Mouse (Mus musculus): ENCODE data around the gene Pou5f1. TPM values are rescaled to one million over a fixed set of nuclear protein-coding genes. Genes with fewer than 3 reads are reported as not detected.

Gene Pou5f1
- total RNA-seq, 2 experiments from 2014 or later: not detected

DNA sequence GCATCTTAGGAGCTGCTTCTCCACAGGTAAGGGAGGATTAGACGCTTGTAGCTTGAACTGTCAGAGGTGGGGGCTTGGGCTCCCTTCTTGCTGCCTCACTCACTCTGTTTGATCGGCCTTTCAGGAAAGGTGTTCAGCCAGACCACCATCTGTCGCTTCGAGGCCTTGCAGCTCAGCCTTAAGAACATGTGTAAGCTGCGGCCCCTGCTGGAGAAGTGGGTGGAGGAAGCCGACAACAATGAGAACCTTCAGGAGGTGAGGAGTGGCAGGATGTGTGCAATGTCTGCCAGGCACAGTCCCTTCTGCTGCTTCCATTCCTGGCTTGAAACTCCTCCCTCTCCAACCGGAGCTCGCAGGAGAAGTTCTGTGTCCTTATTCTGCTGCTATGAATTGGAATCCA is 3.5 kb downstream of the Pou5f1 start:
- peak; percentile 59 for ATAC-seq (replicated peaks; ENCODE audit: poor library complexity, severe bottlenecking)

- no peak for ATAC-seq (replicated peaks; ENCODE audit: poor library complexity, severe bottlenecking)
Observed at GRCm38 (mm10) chr17:35512916-35513626, 7.3 kb downstream of the Pou5f1 start.

DNA sequence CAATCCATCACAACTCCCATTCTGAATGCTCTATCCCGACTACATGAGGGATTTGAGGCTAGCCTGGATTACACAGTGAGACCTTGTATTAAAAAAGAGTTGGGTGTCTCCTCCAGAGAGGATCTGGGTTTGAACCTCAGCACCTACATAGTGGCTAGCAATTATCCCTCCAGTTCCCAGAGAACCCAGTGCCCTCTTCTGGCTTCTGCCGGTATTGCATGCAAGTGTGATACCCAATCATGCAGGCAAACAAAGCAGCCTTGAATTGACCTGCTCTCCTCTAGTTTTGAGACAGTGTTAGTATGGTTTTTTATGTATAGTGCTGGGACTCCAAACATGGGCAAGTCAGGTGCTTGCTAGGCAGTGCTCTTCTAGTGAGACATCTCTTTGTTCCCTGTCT is 8.1 kb downstream of the Pou5f1 start:
- no peak for ATAC-seq (replicated peaks; ENCODE audit: poor library complexity, severe bottlenecking)

GRCm38 (mm10) chr17:35514756-35515155 is 8.9 kb downstream of the Pou5f1 start:
- no peak for ATAC-seq (replicated peaks; ENCODE audit: poor library complexity, severe bottlenecking)

DNA sequence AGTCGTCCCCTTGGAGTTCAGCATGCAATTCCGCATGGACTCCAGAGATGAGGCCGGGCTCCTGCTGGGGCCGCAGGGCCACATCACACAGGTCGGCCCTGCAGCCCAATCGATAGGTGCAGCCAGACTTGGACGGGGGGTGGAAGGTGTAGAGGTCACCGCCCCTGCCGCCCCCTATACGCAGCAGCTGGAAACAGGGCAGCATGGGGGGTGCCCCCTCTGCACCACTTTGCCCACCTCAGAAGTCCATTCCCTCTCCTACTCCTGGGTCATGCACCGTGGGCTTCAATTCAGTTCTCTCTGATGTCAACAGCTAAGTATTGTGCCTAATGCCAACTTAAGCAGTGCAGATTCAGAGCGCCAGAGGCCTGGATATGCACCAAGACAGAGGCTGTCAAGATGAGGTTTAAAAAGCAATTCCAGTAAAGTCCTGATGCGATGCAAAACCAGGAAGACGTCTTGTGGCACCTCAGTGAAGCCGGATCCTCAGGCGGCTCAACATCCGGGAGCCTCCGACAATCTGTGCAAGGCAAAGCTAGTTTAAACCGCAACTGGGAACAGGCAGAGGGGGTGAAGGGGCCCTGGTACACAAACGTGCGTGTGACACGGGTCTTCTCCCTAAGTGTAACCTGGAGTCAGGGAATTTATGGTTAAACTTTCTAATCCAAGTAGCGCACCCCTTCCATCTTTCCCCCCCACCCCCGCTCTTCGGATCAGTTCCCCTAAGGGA is 10.3 kb downstream of the Pou5f1 start:
- ATAC-seq (replicated peaks; ENCODE audit: poor library complexity, severe bottlenecking): peak; percentile 20; the same call in 1 of the 2 replicates

GRCm38 (mm10) chr17:35516652-35517500 is 11.1 kb downstream of the Pou5f1 start, which contains the start of the genes Tcf19 and Cchcr1:
Gene Tcf19 (minus strand): TSS chr17:35516824.
Gene Cchcr1 (plus strand): TSS chr17:35517100.
- peak; percentile 92 for ATAC-seq (replicated peaks; ENCODE audit: poor library complexity, severe bottlenecking)

DNA sequence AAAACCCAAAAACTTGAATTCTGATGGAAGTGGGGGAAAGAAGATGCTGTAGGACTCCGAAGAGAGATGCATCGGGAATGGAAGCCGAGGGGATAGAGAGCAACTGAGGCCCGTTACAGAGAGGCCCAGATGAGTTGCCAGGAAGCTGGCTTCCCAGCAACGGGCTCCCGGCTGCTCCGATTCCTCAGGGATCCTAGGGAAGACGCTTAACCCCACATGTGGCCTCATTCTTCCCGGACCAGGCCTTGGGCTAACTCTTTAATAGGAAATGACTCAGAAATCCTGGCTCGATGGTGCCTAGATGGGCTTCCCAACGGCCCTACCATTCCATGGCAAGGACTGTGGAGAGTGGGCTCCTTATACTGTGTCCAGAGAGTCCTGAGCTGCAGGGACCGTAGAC is 11.7 kb downstream of the Pou5f1 start:
- no peak for ATAC-seq (replicated peaks; ENCODE audit: poor library complexity, severe bottlenecking)

- ATAC-seq (replicated peaks; ENCODE audit: poor library complexity, severe bottlenecking): no peak
Observed at GRCm38 (mm10) chr17:35524354-35524753, 18.5 kb downstream of the Pou5f1 start.

GRCm38 (mm10) chr17:35526644-35527043 is 20.8 kb downstream of the Pou5f1 start:
- ATAC-seq (replicated peaks; ENCODE audit: poor library complexity, severe bottlenecking): no peak

DNA sequence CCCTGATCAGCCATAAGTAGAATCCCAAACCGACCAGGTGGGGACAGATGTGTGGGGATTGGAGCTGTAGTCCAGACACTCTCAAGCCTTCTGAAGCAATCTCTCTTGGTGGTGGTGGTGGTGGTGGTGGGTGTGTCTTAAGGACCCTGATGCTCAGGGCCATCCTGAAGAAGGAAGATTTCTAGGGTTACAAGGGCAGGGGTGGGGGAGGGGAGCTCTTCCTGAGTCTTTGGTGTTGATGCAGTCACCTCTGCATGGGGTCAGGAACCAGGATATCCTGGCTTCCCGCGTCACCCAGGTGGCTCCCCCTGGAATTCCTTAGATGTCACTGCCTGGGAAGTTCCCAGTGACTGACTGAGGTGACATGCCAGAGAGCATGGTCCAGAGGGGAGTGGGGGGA is 26.5 kb downstream of the Pou5f1 start:
- ATAC-seq (replicated peaks; ENCODE audit: poor library complexity, severe bottlenecking): no peak

DNA sequence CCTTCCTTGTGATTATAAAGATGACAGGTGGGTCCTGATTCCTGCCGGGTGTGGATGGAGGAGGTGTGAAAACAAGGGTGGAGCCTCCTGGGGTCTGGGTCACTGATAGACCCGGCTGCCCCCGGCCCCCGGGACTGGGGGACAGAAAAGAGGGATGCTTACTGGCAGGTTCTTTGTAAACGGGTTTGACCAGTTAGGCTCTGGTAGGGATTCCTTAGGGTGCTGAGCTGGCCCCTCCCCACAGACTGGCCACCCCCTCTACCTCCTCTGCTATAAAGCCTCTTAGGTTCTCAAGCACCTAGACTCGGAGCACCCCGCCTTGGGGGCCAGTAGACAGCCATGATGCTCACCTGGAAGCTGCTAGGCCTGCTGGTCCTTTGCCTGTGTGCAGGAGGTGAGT is 27.1 kb downstream of the Pou5f1 start, which contains the start of gene Psors1c2:
Psors1c2 (plus strand) TSS at position 301 of the 400 bp plus-strand sequence.
- no peak for ATAC-seq (replicated peaks; ENCODE audit: poor library complexity, severe bottlenecking)

GRCm38 (mm10) chr17:35534343-35534742 is 28.5 kb downstream of the Pou5f1 start:
- peak; percentile 62 for ATAC-seq (replicated peaks; ENCODE audit: poor library complexity, severe bottlenecking)

DNA sequence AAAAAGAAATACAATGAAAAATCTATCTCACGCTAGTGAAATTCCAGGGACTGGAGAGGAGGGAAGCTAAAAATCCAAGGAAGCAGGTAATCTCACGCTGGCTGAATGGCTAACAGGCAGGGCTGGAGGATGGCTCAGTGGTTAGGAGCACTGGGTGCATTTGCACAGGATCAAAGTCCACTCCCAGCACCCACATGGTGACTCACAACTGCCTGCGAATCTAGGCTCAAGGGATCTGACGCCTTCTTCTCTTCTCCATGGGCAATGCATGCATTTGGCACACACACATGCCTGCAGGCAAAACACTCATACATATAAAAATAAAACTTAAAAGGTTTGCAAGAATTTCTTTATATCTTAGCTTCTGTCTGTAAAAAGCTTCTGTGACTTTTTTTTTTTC is 31.6 kb downstream of the Pou5f1 start:
- ATAC-seq (replicated peaks; ENCODE audit: poor library complexity, severe bottlenecking): no peak

DNA sequence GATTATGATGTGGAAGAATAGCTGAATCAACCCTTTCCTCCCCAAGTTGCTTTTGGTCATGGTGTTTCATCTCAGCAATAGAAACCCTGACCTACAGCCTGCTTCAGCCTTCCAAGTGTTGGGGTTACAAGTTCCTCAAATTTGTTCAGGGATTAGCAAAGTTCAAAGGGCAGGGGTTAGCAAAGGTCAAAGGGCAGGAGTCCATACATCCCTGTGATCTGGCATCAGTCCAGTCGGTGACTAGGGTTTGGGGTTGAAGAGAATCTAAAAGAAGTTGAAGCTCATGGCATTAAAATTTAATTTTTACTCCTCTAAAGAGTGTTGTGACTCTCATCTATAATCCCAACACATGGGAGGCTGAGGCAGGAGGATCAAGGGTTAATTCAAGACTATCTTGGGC is 32.7 kb downstream of the Pou5f1 start:
- no peak for ATAC-seq (replicated peaks; ENCODE audit: poor library complexity, severe bottlenecking)

- ATAC-seq (replicated peaks; ENCODE audit: poor library complexity, severe bottlenecking): no peak
Observed at GRCm38 (mm10) chr17:35539540-35539939, 33.7 kb downstream of the Pou5f1 start.

GRCm38 (mm10) chr17:35542761-35543411 is 37.1 kb downstream of the Pou5f1 start:
- ATAC-seq (replicated peaks; ENCODE audit: poor library complexity, severe bottlenecking): peak; percentile 37

GRCm38 (mm10) chr17:35543412-35543861 is 37.6 kb downstream of the Pou5f1 start:
- ATAC-seq (replicated peaks; ENCODE audit: poor library complexity, severe bottlenecking): no peak; the same call in 1 of the 2 replicates

DNA sequence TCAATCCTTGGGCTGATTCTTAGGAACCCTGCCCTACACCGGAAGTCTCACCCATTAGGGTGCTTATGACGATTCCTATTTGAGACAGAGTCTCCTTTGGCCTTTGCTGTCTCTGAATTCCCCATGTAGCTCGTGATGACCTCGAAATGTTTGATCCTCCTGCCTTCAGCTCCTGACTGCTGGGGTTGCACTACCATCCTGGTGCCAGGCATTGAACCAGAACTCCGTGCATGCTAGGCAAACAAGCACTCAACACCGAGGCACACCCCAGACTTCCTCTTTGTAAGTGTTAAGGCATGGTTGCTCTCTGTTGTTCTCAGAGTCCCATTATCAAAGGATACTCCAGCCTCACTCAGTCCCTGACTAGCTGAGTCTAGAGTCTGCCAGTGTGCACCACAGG is 38.2 kb downstream of the Pou5f1 start:
- no peak for ATAC-seq (replicated peaks; ENCODE audit: poor library complexity, severe bottlenecking)

GRCm38 (mm10) chr17:35544680-35545079 is 38.9 kb downstream of the Pou5f1 start:
- peak; percentile 46 for ATAC-seq (replicated peaks; ENCODE audit: poor library complexity, severe bottlenecking)

DNA sequence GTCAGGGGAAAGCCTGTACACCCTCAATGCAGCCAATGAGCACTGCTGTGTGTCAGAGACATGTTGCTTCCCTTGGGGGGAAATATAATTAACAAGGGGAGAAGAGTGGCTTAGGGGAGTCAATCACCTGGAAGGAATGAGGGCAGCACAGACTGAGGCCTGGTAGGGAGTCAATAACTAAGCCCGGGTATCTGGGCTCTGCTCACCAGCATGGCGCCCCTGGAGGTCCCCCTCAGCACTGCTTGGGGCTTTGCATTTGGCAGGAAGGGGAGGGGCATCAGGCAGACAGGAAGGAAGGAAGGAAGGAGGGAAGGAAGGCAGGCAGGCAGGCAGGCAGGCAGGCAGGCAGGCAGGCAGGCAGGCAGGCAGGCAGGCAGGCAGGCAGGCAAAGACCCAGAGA is 41.6 kb downstream of the Pou5f1 start:
- no peak for ATAC-seq (replicated peaks; ENCODE audit: poor library complexity, severe bottlenecking)

All from granulocyte monocyte progenitor cell, adult 5-6 weeks (primary cell).